9 mouse cellular contexts compared by ENCODE assay signal in the genomic region with DNA sequence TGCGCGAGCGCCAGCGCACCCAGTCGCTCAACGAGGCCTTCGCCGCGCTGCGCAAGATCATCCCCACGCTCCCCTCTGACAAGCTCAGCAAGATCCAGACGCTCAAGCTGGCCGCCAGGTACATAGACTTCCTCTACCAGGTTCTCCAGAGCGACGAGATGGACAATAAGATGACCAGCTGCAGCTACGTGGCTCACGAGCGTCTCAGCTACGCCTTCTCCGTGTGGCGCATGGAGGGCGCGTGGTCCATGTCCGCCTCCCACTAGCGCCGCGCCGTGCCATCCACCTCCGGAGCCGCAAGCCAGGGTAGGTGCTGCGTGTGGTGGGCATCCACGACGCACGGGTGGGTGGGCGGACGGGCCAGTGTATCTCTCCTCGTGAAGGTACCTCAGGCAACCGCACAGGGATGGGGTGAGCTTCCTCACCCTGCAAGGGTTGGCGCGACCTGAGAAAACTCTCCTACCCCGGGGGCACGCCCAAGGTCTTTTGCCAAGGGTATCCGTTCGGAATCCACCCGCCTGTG. TPM values are rescaled to one million over a fixed set of nuclear protein-coding genes. Genes with fewer than 3 reads are reported as not detected.
A peak's percentile ranks its signal among the peaks of the same experiment; 100 is the strongest.
DNase-seq lines count a peak whose midpoint lies in the region; ATAC-seq and TF ChIP-seq lines count a peak whose summit lies in the region.
"Had no signal": no experiment of that assay in that cellular context is flagged by ENCODE, and none has a peak within 500 bp of the region (broad histone marks: within the 10 kb centered on the region; RNA-seq: fewer than 3 reads in every experiment).

No protein-coding gene starts in this region.

- no peak; the same call in 1 of the 2 replicates for TF ChIP-seq CTCF in hindbrain, postnatal 0 days (IDR thresholded peaks at IDR 0.05; ENCODE audit: low read depth)

- H3K4me1 ChIP-seq in hindbrain, postnatal 0 days (ENCODE audit: insufficient read depth, low read length) = no peaks in the 10 kb centered on the region
- H3K4me1 ChIP-seq in neural tube, embryonic 13.5 days (replicated peaks) = peaks cover 28% of the 10 kb centered on the region

- no peaks in the 10 kb centered on the region for H3K36me3 ChIP-seq in hindbrain, postnatal 0 days (ENCODE audit: insufficient read depth, low read length)
- no peaks in the 10 kb centered on the region for H3K36me3 ChIP-seq in neural tube, embryonic 13.5 days

- peaks cover 36% of the 10 kb centered on the region for H3K27me3 ChIP-seq in hindbrain, postnatal 0 days (ENCODE audit: insufficient read depth, low read length)
- H3K27me3 ChIP-seq in neural tube, embryonic 13.5 days = peaks cover 74% of the 10 kb centered on the region

- peak overlapping the region; percentile 83 for H3K4me2 ChIP-seq in hindbrain, postnatal 0 days (ENCODE audit: low read depth, low read length)
- H3K4me2 ChIP-seq in neural tube, embryonic 13.5 days = peak overlapping the region; percentile 75

- ATAC-seq in hindbrain, postnatal 0 days = peak; percentile 70
- ATAC-seq in neural tube, embryonic 13.5 days (ENCODE audit: low read depth) = peak; percentile 67; the same call in 1 of the 2 replicates

- H3K9ac ChIP-seq in hindbrain, postnatal 0 days (replicated peaks; ENCODE audit: low read length) = peak overlapping the region; percentile 37; the same call in 1 of the 2 replicates
- peak overlapping the region; percentile 58 for H3K9ac ChIP-seq in neural tube, embryonic 13.5 days

- no peak overlapping the region for H3K27ac ChIP-seq in hindbrain, postnatal 0 days
- H3K27ac ChIP-seq in neural tube, embryonic 13.5 days (replicated peaks) = no peak overlapping the region

- no peaks in the 10 kb centered on the region for H3K9me3 ChIP-seq in hindbrain, postnatal 0 days (ENCODE audit: low read length)
- H3K9me3 ChIP-seq in neural tube, embryonic 13.5 days = no peaks in the 10 kb centered on the region

- 2% methylated on average over 45 of the region's 45 CpGs for WGBS in hindbrain, postnatal 0 days
- 2% methylated on average over 45 of the region's 45 CpGs for WGBS in neural tube, embryonic 13.5 days

- DNase-seq in gastrocnemius, postnatal 10 days = peak; percentile 22
- DNase-seq in gastrocnemius, adult 8-10 months (ENCODE audit: low spot score in 2 of 2) = no peak
- DNase-seq in right cerebral cortex, adult 18-20 months = peak; percentile 34
- no peak for DNase-seq in right cerebral cortex, postnatal 14 days
- DNase-seq in hindbrain, postnatal 0 days (ENCODE audit: low spot score) = no peak
- DNase-seq in adrenal gland, postnatal 10 days = no peak
- no peak for DNase-seq in layer of hippocampus, adult 9-11 months

- H3K4me3 ChIP-seq in hindbrain, postnatal 0 days (ENCODE audit: low read length) = peak overlapping the region; percentile 41
- H3K4me3 ChIP-seq in neural tube, embryonic 13.5 days = peak overlapping the region; percentile 45

RNA-seq across cellular contexts. Expression of a gene that starts 0.6 kb away (rescaled TPM):
- total RNA-seq in gastrocnemius, postnatal 10 days (2021) = 1 to 10 TPM; 3.0 to 4.0 TPM
- 1 to 10 TPM in 2 of 4 experiments, under 1 TPM in 2; 0.65 to 1.3 (median 0.93) TPM for total RNA-seq in gastrocnemius, adult 8-10 months (2022)
- 2.3 and 3.0 TPM in 2 replicates for total RNA-seq in hindbrain, postnatal 0 days (2014; rRNA removed)
- 2.3 and 2.4 TPM in 2 replicates for polyA plus RNA-seq in hindbrain, postnatal 0 days (2015; fragmentation: Nextera tagmentation; extraction: Ambion mirVana)
- 1.7 and 3.8 TPM in 2 replicates for polyA plus RNA-seq in neural tube, embryonic 13.5 days (2015; fragmentation: Nextera tagmentation; extraction: Ambion mirVana)
- 1 to 10 TPM; 4.3 to 4.9 TPM for total RNA-seq in adrenal gland, postnatal 10 days (2021)
- total RNA-seq: neutrophil, adult 5-6 weeks had no signal

Comparison
In these comparisons a context has a peak if more than half of its experiments do, and no peak if none do; other contexts are left out.
1. DNase-seq: peak in gastrocnemius, postnatal 10 days (single experiment) and right cerebral cortex, adult 18-20 months (single experiment); none in gastrocnemius, adult 8-10 months (0 of 2), right cerebral cortex, postnatal 14 days (single experiment), hindbrain, postnatal 0 days (single experiment), adrenal gland, postnatal 10 days (single experiment) and layer of hippocampus, adult 9-11 months (single experiment).